Mouse (Mus musculus): Measurements from ENCODE around the gene Klhl9. TPM values are rescaled to one million over a fixed set of nuclear protein-coding genes. Genes with fewer than 3 reads are reported as not detected.

The Klhl9 gene
- polyA plus RNA-seq (2012; rRNA removed), result 26.4 and 40.2 TPM in 2 replicates

GRCm38 (mm10) chr4:88721791-88722721, at the start of gene Klhl9, which contains the start of gene Gm26566:
Gene Klhl9 (minus strand): TSS chr4:88722465.
Gene Gm26566 (plus strand): TSS chr4:88721805.

GRCm38 (mm10) chr4:88759610-88760268, 37.5 kb upstream of the Klhl9 start, which contains the start of gene Gm13283:
Gene Gm13283 (plus strand): TSS chr4:88760119.

GRCm38 (mm10) chr4:88754818-88755340, 32.6 kb upstream of the Klhl9 start, which contains the start of gene Gm13271:
Gene Gm13271 (plus strand): TSS chr4:88754868.

GRCm38 (mm10) chr4:88691259-88691658, 31.0 kb downstream of the Klhl9 start, which contains the start of gene Ifnab:
Gene Ifnab (minus strand): TSS chr4:88691359.

GRCm38 (mm10) chr4:88683812-88684211, 38.5 kb downstream of the Klhl9 start, which contains the start of gene Ifna2:
Gene Ifna2 (minus strand): TSS chr4:88683912.

GRCm38 (mm10) chr4:88676824-88677223, 45.4 kb downstream of the Klhl9 start, which contains the start of gene Ifna16:
Gene Ifna16 (minus strand): TSS chr4:88676924.

Other genes starting within 250 kb of the Klhl9 start
- not detected in 2 replicates for gene Ifnb1, start 199.7 kb downstream of the Klhl9 start, polyA plus RNA-seq (2012; rRNA removed)
- gene Ifna15, start 164.2 kb downstream of the Klhl9 start, polyA plus RNA-seq (2012; rRNA removed), result not detected in 2 replicates
- not detected in 2 replicates for gene Ifna14, start 150.7 kb downstream of the Klhl9 start, polyA plus RNA-seq (2012; rRNA removed)
- gene Ifna9, start 130.1 kb downstream of the Klhl9 start, polyA plus RNA-seq (2012; rRNA removed), result not detected in 2 replicates
- not detected in 2 replicates for gene Ifna12, start 119.1 kb downstream of the Klhl9 start, polyA plus RNA-seq (2012; rRNA removed)
- gene C87499, start 88.1 kb downstream of the Klhl9 start, polyA plus RNA-seq (2012; rRNA removed), result 1.1 and 1.9 TPM in 2 replicates
- gene Ifna13, start 78.0 kb downstream of the Klhl9 start, polyA plus RNA-seq (2012; rRNA removed), result not detected in 2 replicates
- not detected in 2 replicates for gene Ifna16, start 45.5 kb downstream of the Klhl9 start, polyA plus RNA-seq (2012; rRNA removed)
- not detected in 2 replicates for gene Ifna2, start 38.6 kb downstream of the Klhl9 start, polyA plus RNA-seq (2012; rRNA removed)
- not detected in 2 replicates for gene Ifnab, start 31.1 kb downstream of the Klhl9 start, polyA plus RNA-seq (2012; rRNA removed)
- 0.54 and 0.57 TPM in 2 replicates for gene Gm26566, start 660 bp downstream of the Klhl9 start, polyA plus RNA-seq (2012; rRNA removed)
- not detected in 2 replicates for gene Gm13271, start 32.4 kb upstream of the Klhl9 start, polyA plus RNA-seq (2012; rRNA removed)
- not detected in 2 replicates for gene Gm13283, start 37.7 kb upstream of the Klhl9 start, polyA plus RNA-seq (2012; rRNA removed)
- gene Gm13290, start 51.4 kb upstream of the Klhl9 start, polyA plus RNA-seq (2012; rRNA removed), result not detected in 2 replicates
- gene Gm13289, start 54.5 kb upstream of the Klhl9 start, polyA plus RNA-seq (2012; rRNA removed), result not detected in 2 replicates
- gene Gm13272, start 57.4 kb upstream of the Klhl9 start, polyA plus RNA-seq (2012; rRNA removed), result not detected in 2 replicates
- not detected in 2 replicates for gene Ifnz, start 59.7 kb upstream of the Klhl9 start, polyA plus RNA-seq (2012; rRNA removed)
- gene Gm13276, start 63.2 kb upstream of the Klhl9 start, polyA plus RNA-seq (2012; rRNA removed), result not detected in 2 replicates
- not detected in 2 replicates for gene Gm13277, start 66.2 kb upstream of the Klhl9 start, polyA plus RNA-seq (2012; rRNA removed)
- gene Gm13278, start 69.1 kb upstream of the Klhl9 start, polyA plus RNA-seq (2012; rRNA removed), result not detected in 2 replicates
- gene Gm13275, start 72.0 kb upstream of the Klhl9 start, polyA plus RNA-seq (2012; rRNA removed), result not detected in 2 replicates
- not detected in 2 replicates for gene Gm13279, start 74.9 kb upstream of the Klhl9 start, polyA plus RNA-seq (2012; rRNA removed)
- gene Gm13285, start 77.2 kb upstream of the Klhl9 start, polyA plus RNA-seq (2012; rRNA removed), result not detected in 2 replicates
- gene Gm13287, start 80.8 kb upstream of the Klhl9 start, polyA plus RNA-seq (2012; rRNA removed), result not detected in 2 replicates
- gene Gm13288, start 83.1 kb upstream of the Klhl9 start, polyA plus RNA-seq (2012; rRNA removed), result 0.06 TPM in 1 of 2 replicates, not detected in the other
- gene Ifna7, start 93.8 kb upstream of the Klhl9 start, polyA plus RNA-seq (2012; rRNA removed), result not detected in 2 replicates
- not detected in 2 replicates for gene Ifna11, start 97.5 kb upstream of the Klhl9 start, polyA plus RNA-seq (2012; rRNA removed)
- not detected in 2 replicates for gene Ifna6, start 105.0 kb upstream of the Klhl9 start, polyA plus RNA-seq (2012; rRNA removed)
- gene Ifna5, start 113.1 kb upstream of the Klhl9 start, polyA plus RNA-seq (2012; rRNA removed), result not detected in 2 replicates
- not detected in 2 replicates for gene Ifna4, start 119.4 kb upstream of the Klhl9 start, polyA plus RNA-seq (2012; rRNA removed)
- not detected in 2 replicates for gene Ifna1, start 127.6 kb upstream of the Klhl9 start, polyA plus RNA-seq (2012; rRNA removed)
- 0.33 and 1.0 TPM in 2 replicates for gene Ifne, start 157.7 kb upstream of the Klhl9 start, polyA plus RNA-seq (2012; rRNA removed)

Data from ovary, adult 2 months (tissue).